Comparison of ENCODE assay signal across 15 mouse cellular contexts in the genomic region with DNA sequence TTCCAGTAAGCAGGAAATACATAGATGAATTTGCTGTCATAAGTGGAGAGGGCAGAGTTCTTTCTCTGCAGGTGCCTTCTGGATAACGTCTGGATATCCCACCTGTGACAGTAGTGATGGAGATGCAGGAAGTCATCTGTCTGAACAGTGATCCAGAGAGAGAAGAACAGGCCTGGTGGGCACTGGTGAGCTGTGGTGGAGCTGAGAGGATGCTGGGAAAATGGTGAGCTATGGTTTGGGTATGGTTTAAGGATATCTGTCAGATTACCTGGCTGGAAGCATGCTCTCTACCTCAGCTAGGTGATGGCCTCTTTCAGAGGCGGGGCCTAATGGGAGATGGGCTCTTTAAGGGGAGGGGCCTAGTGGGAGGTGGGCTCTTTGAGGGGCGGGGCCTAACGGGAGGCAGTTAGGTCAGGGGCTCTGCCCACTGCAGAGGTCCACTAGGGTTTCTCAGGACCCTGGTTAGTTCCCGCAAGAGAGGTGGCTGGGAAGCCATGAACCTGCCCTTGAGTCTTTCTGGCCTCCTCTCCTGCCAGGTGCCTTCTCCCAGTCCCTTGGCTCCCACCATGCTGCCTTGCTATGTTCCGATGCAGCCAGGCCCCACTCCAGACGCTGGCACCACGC. TPM values are rescaled to one million over a fixed set of nuclear protein-coding genes. Genes with fewer than 3 reads are reported as not detected.
"Had no signal": no experiment of that assay in that cellular context is flagged by ENCODE, and none has a peak within 500 bp of the region (broad histone marks: within the 10 kb centered on the region; RNA-seq: fewer than 3 reads in every experiment).

No protein-coding gene starts in this region.

- H3K36me3 ChIP-seq: intestine, embryonic 15.5 days; kidney, embryonic 15.5 days; limb, embryonic 10.5 days; liver, embryonic 15.5 days had no signal

- H3K4me2 ChIP-seq: intestine, embryonic 15.5 days; kidney, embryonic 15.5 days; liver, embryonic 11.5 days; liver, embryonic 15.5 days had no signal

- H3K9ac ChIP-seq: intestine, embryonic 15.5 days; kidney, embryonic 15.5 days; liver, embryonic 15.5 days had no signal

- H3K27ac ChIP-seq: intestine, embryonic 15.5 days; kidney, embryonic 15.5 days; limb, embryonic 10.5 days; liver, embryonic 15.5 days had no signal

- H3K4me3 ChIP-seq: intestine, embryonic 15.5 days; kidney, embryonic 15.5 days; limb, embryonic 10.5 days; liver, embryonic 15.5 days had no signal

- DNase-seq: kidney, adult 18-20 months; kidney, postnatal 14 days; lung, adult 2 months; lung, postnatal 36 days; right cerebral cortex, postnatal 4 days; spleen, adult 18-20 months; thymus, postnatal 36 days had no signal

- H3K4me1 ChIP-seq: liver, embryonic 15.5 days had no signal

- ATAC-seq: intestine, embryonic 15.5 days; lung, postnatal 0 days had no signal

- H3K9me3 ChIP-seq: intestine, embryonic 15.5 days; kidney, embryonic 15.5 days; limb, embryonic 10.5 days; liver, embryonic 15.5 days had no signal

RNA-seq across cellular contexts. Expression of gene Pax7, which starts 17.3 kb away (rescaled TPM):
- polyA plus RNA-seq: intestine, embryonic 15.5 days; large intestine, adult 2 months; lung, postnatal 0 days; stomach, embryonic 14.5 days had no signal
